36 mouse cellular contexts compared by ENCODE assay signal in genomic region chr13:69706919-69707318, GRCm38 (mm10). TPM values are rescaled to one million over a fixed set of nuclear protein-coding genes. Genes with fewer than 3 reads are reported as not detected.
"Had no signal": no experiment of that assay in that cellular context is flagged by ENCODE, and none has a peak within 500 bp of the region (broad histone marks: within the 10 kb centered on the region; RNA-seq: fewer than 3 reads in every experiment).

No protein-coding gene starts in this region.

- H3K36me3 ChIP-seq: heart, embryonic 10.5 days; heart, embryonic 12.5 days; heart, embryonic 13.5 days; heart, embryonic 15.5 days; intestine, embryonic 15.5 days; kidney, embryonic 15.5 days had no signal

- H3K4me3 ChIP-seq: heart, embryonic 10.5 days; heart, embryonic 12.5 days; heart, embryonic 13.5 days; heart, embryonic 15.5 days; hindbrain, embryonic 10.5 days; hindbrain, embryonic 12.5 days; hindbrain, embryonic 13.5 days; hindbrain, embryonic 15.5 days; intestine, embryonic 15.5 days; kidney, embryonic 15.5 days; layer of hippocampus, adult 2 months; left cerebral cortex, adult 2 months had no signal

- H3K9me3 ChIP-seq: heart, embryonic 10.5 days; heart, embryonic 12.5 days; heart, embryonic 13.5 days; heart, embryonic 15.5 days; hindbrain, embryonic 10.5 days; hindbrain, embryonic 12.5 days; hindbrain, embryonic 13.5 days; hindbrain, embryonic 15.5 days; intestine, embryonic 15.5 days; kidney, embryonic 15.5 days had no signal

- H3K27ac ChIP-seq: heart, embryonic 10.5 days; heart, embryonic 13.5 days; heart, embryonic 15.5 days; hindbrain, embryonic 10.5 days; hindbrain, embryonic 12.5 days; hindbrain, embryonic 13.5 days; hindbrain, embryonic 14.5 days; hindbrain, embryonic 15.5 days; hindbrain, postnatal 0 days; intestine, embryonic 15.5 days; kidney, embryonic 15.5 days; kidney, postnatal 0 days; layer of hippocampus, adult 2 months had no signal

- H3K27me3 ChIP-seq: heart, embryonic 15.5 days; hindbrain, embryonic 12.5 days; hindbrain, embryonic 13.5 days; hindbrain, embryonic 15.5 days; intestine, embryonic 15.5 days had no signal

- ATAC-seq: hindbrain, embryonic 16.5 days; inflammation-experienced regulatory T-cells, adult 6 months; intestine, embryonic 15.5 days; intestine, embryonic 16.5 days; intestine, postnatal 0 days had no signal

- DNase-seq: heart, postnatal 10 days; heart, postnatal 14 days; heart, postnatal 36 days; heart, postnatal 4 days; kidney, adult 11 months; kidney, adult 18-20 months; kidney, adult 2 months; kidney, adult 8-10 months; kidney, postnatal 10 days; kidney, postnatal 14 days; kidney, postnatal 25 days; kidney, postnatal 36 days; kidney, postnatal 4 days; layer of hippocampus, adult 9-11 months; layer of hippocampus, postnatal 36 days had no signal

- H3K4me2 ChIP-seq: heart, embryonic 11.5 days; heart, embryonic 12.5 days; heart, embryonic 13.5 days; heart, embryonic 15.5 days; hindbrain, embryonic 12.5 days; hindbrain, embryonic 13.5 days; hindbrain, embryonic 14.5 days; hindbrain, embryonic 15.5 days; intestine, embryonic 15.5 days; kidney, embryonic 15.5 days had no signal

- H3K4me1 ChIP-seq: heart, embryonic 10.5 days; heart, embryonic 12.5 days; heart, embryonic 13.5 days; heart, embryonic 15.5 days; hindbrain, embryonic 12.5 days; hindbrain, embryonic 15.5 days; intestine, embryonic 15.5 days; kidney, embryonic 15.5 days had no signal

- H3K9ac ChIP-seq: heart, embryonic 12.5 days; heart, embryonic 13.5 days; heart, embryonic 15.5 days; hindbrain, embryonic 12.5 days; hindbrain, embryonic 13.5 days; hindbrain, embryonic 14.5 days; hindbrain, embryonic 15.5 days; intestine, embryonic 15.5 days; kidney, embryonic 15.5 days had no signal

RNA-seq across cellular contexts. Expression of gene Ube2ql1, which starts 32.8 kb away (rescaled TPM):
- total RNA-seq: hematopoietic stem cell, adult 5-6 weeks had no signal
- polyA plus RNA-seq: inflammation-experienced regulatory T-cells, adult 6 months had no signal
